Mouse (Mus musculus) frontal cortex, adult (tissue): ENCODE data around the gene Il25.
A peak's percentile ranks its signal among the peaks of the same experiment; 100 is the strongest.
"Not testable (repeated sequence)": the region's sequence is repeated elsewhere in the genome, so short reads cannot be mapped to it uniquely, and the experiment has no call there.

Source experiments
- ATAC-seq: cut with Nextera tagmentation; 2 replicates; pipeline ENCODE4 v1.9.2; 2017; ENCODE audit warnings: mild to moderate bottlenecking, moderate library complexity, mixed read lengths; ENCODE audit not compliant: low TSS enrichment

Il25 gene

GRCm38 (mm10) chr14:54953664-54954206 lies 21.2 kb downstream of the Il25 start:
- ATAC-seq = no peak

- ATAC-seq = no peak
These were observed 22.0 kb downstream of the Il25 start for GRCm38 (mm10) chr14:54954474-54954873.

GRCm38 (mm10) chr14:54955481-54955880 lies 23.0 kb downstream of the Il25 start:
- ATAC-seq = no peak

- ATAC-seq = no peak
These were observed 24.0 kb downstream of the Il25 start for GRCm38 (mm10) chr14:54956533-54956932.

- no peak for ATAC-seq
These were observed 26.0 kb downstream of the Il25 start for GRCm38 (mm10) chr14:54958503-54958902.

- no peak for ATAC-seq
These were observed 26.7 kb downstream of the Il25 start for GRCm38 (mm10) chr14:54959197-54959596.

GRCm38 (mm10) chr14:54959853-54960613 lies 27.5 kb downstream of the Il25 start:
- not testable (repeated sequence) for ATAC-seq

- ATAC-seq = peak; percentile 44; the same call in 1 of the 2 replicates
These were observed 28.3 kb downstream of the Il25 start for GRCm38 (mm10) chr14:54960769-54961168.

- ATAC-seq = no peak
These were observed 29.0 kb downstream of the Il25 start for GRCm38 (mm10) chr14:54961487-54961886.

GRCm38 (mm10) chr14:54962714-54963113 lies 30.2 kb downstream of the Il25 start:
- ATAC-seq = no peak

- no peak for ATAC-seq
These were observed 31.2 kb downstream of the Il25 start for GRCm38 (mm10) chr14:54963727-54964126.

GRCm38 (mm10) chr14:54965044-54965443 lies 32.5 kb downstream of the Il25 start:
- no peak for ATAC-seq

- ATAC-seq = no peak
These were observed 33.1 kb downstream of the Il25 start for GRCm38 (mm10) chr14:54965631-54966030.

- no peak for ATAC-seq
These were observed 34.0 kb downstream of the Il25 start, which contains the start of gene Myh6 for GRCm38 (mm10) chr14:54966320-54966977. Gene Myh6 (minus strand): TSS chr14:54966927.

GRCm38 (mm10) chr14:54967874-54968273 lies 35.4 kb downstream of the Il25 start:
- no peak for ATAC-seq

- no peak for ATAC-seq
These were observed 35.8 kb downstream of the Il25 start for GRCm38 (mm10) chr14:54968344-54968743.

GRCm38 (mm10) chr14:54972786-54973185 lies 40.3 kb downstream of the Il25 start:
- not testable (repeated sequence) for ATAC-seq

GRCm38 (mm10) chr14:54974068-54974791 lies 41.7 kb downstream of the Il25 start:
- peak; percentile 67 for ATAC-seq

- no peak for ATAC-seq
These were observed 44.1 kb downstream of the Il25 start, which contains the start of gene Gm17428 for GRCm38 (mm10) chr14:54976633-54977032. Gene Gm17428 (plus strand): TSS chr14:54976933.

GRCm38 (mm10) chr14:54978664-54979063 lies 46.2 kb downstream of the Il25 start:
- ATAC-seq = no peak

- no peak for ATAC-seq
These were observed 49.4 kb downstream of the Il25 start for GRCm38 (mm10) chr14:54981934-54982333.
